Mouse (Mus musculus) small intestine, adult 2 months (tissue): ENCODE results near the gene 5430419D17Rik. TPM values are rescaled to one million over a fixed set of nuclear protein-coding genes. Genes with fewer than 3 reads are reported as not detected.

Source experiments
- H3K27ac ChIP-seq: fragments of 200-500 bp; 2 replicates; pipeline ENCODE4 v1.5.1; 2012; ENCODE audit warnings: low read depth, low read length, control low read depth, inconsistent platforms; ENCODE audit not compliant: insufficient read depth
- H3K27me3 ChIP-seq: fragments of 200-500 bp; 2 replicates; pipeline ENCODE4 v1.6.1; 2012; ENCODE audit warnings: mild to moderate bottlenecking, moderate library complexity, low read length, inconsistent platforms; ENCODE audit not compliant: control insufficient read depth, insufficient read depth
- H3K36me3 ChIP-seq: fragments of 200-500 bp; 2 replicates; pipeline ENCODE4 v1.6.1; 2012; ENCODE audit warnings: mild to moderate bottlenecking, low read length, control low read depth, inconsistent platforms; ENCODE audit not compliant: control insufficient read depth, insufficient read depth
- H3K4me1 ChIP-seq: fragments of 200-500 bp; 2 replicates; pipeline ENCODE4 v1.6.1; 2012; ENCODE audit warnings: low read length, inconsistent platforms, mixed read lengths; ENCODE audit not compliant: control insufficient read depth, insufficient read depth, insufficient read length
- H3K4me3 ChIP-seq: fragments of 200-500 bp; 2 replicates; pipeline ENCODE4 v1.5.1; 2012; ENCODE audit warnings: low read depth, mild to moderate bottlenecking, control low read depth, inconsistent platforms, low read length, moderate library complexity
- CTCF ChIP-seq: fragments of 200-500 bp; IDR thresholded peaks from 2 replicates; pipeline ENCODE4 v1.5.1; 2012; ENCODE audit warnings: low read depth, mild to moderate bottlenecking, control low read depth, inconsistent platforms, low read length, moderate library complexity, mixed read lengths; ENCODE audit not compliant: insufficient replicate concordance, insufficient read length; ENCODE audit errors: extremely low read depth
- POLR2A ChIP-seq: fragments of 200-500 bp; IDR thresholded peaks from 2 replicates; pipeline ENCODE4 v1.6.1; 2012; ENCODE audit warnings: low read depth, mild to moderate bottlenecking, control low read depth, inconsistent platforms, low read length, moderate library complexity
- WGBS: fragments of 180-500 bp; shearing (Covaris S2); methylation state at CpG from one replicate; pipeline ENCODE4 v1.1.7; 2018; 5-methylcytosine and 5-hydroxymethylcytosine counted together
- polyA plus RNA-seq: library from polyadenylated mRNA; depleted of rRNA; stranded (reverse); fragments of >200 nt; gene quantifications from 2 replicates; pipeline ENCODE4 v1.2.3, GENCODE M21; 2012; rRNA removed

Gene 5430419D17Rik
- 2.0 TPM in 1 of 2 replicates, not detected in the other for polyA plus RNA-seq

GRCm38 (mm10) chr7:131174121-131174520 is at the start of gene 5430419D17Rik:
TSS of gene 5430419D17Rik (plus strand) at chr7:131174402.
- no peaks in the 10 kb centered on the region for H3K4me1 ChIP-seq
- no peaks in the 10 kb centered on the region for H3K36me3 ChIP-seq
- no peak within 1 kb of the TSS for H3K27ac ChIP-seq
- H3K27me3 ChIP-seq = no peaks in the 10 kb centered on the region
- TF ChIP-seq CTCF (no peak), POLR2A (no peak)
- no peak within 1 kb of the TSS for H3K4me3 ChIP-seq
- 76% methylated on average over 9 of the region's 9 CpGs for WGBS

- no peaks in the 10 kb centered on the region for H3K27me3 ChIP-seq
- H3K27ac ChIP-seq = no peak overlapping the region
- no peaks in the 10 kb centered on the region for H3K36me3 ChIP-seq
- TF ChIP-seq CTCF (no peak), POLR2A (no peak)
- H3K4me3 ChIP-seq = no peak overlapping the region
- 47% methylated on average over 12 of the region's 12 CpGs for WGBS
- H3K4me1 ChIP-seq = no peaks in the 10 kb centered on the region
These were observed 44.2 kb upstream of the 5430419D17Rik start for GRCm38 (mm10) chr7:131130021-131130420.

DNA sequence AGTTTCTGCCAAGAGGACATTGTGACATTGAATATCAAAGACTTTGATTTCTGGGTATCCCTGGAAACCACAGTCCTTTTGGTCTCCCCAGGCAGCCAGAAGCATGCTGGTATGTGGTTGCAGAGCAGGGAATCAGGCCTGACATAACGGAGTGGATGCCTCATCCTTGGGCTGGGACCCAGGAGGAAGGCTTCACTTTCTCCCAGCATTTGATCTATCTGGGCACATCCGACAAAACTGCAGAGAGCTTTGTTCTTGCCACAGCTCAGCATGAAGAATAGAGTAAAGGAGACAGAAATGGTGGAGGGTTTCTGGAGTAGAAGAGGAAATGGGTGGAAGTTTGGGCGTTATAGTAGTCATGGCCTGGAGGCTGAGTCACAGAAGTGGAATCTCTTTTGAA is 41.0 kb upstream of the 5430419D17Rik start:
- TF ChIP-seq CTCF (no peak), POLR2A (no peak)
- 73% methylated on average over 3 of the region's 3 CpGs for WGBS
- Histone ChIP-seq H3K4me1 (no peaks in the 10 kb centered on the region), H3K27ac (no peak overlapping the region), H3K36me3 (no peaks in the 10 kb centered on the region), H3K27me3 (no peaks in the 10 kb centered on the region), H3K4me3 (no peak overlapping the region)

- 93% methylated on average over 2 of the region's 2 CpGs for WGBS
- H3K4me1 ChIP-seq = no peaks in the 10 kb centered on the region
- no peak within 1 kb of the TSS for H3K4me3 ChIP-seq
- TF ChIP-seq POLR2A (no peak), CTCF (no peak)
- H3K27me3 ChIP-seq = no peaks in the 10 kb centered on the region
- no peak within 1 kb of the TSS for H3K27ac ChIP-seq
- H3K36me3 ChIP-seq = no peaks in the 10 kb centered on the region
These were observed 28.0 kb upstream of the 5430419D17Rik start, which contains the start of gene 4933402N03Rik for GRCm38 (mm10) chr7:131146214-131146613. TSS of gene 4933402N03Rik (minus strand) at chr7:131146314.

- no peak overlapping the region for H3K27ac ChIP-seq
- WGBS = 51% methylated on average over 3 of the region's 3 CpGs
- TF ChIP-seq POLR2A = no peak
- TF ChIP-seq CTCF = no peak
- H3K27me3 ChIP-seq = no peaks in the 10 kb centered on the region
- no peaks in the 10 kb centered on the region for H3K4me1 ChIP-seq
- no peak overlapping the region for H3K4me3 ChIP-seq
- no peaks in the 10 kb centered on the region for H3K36me3 ChIP-seq
These were observed 24.0 kb upstream of the 5430419D17Rik start for GRCm38 (mm10) chr7:131150179-131150578.

DNA sequence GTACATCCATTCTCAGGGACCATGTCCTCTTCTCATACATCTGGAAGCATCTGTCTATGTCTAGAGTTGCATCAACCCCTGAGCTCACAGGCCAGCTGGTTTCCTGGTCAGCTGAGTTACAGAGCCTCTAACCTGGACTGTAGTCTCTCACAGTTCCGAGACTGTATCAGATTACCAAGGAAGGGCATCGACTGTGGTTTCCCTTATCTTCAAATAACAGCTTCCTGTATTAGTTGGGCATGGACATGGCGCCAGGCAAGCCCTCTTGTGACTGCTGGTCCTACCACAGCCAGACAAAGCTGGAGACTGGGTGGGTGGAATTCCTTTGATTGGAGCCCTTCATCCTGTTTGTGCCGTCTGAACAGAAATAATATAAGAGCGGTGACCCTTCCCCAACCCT is 21.2 kb upstream of the 5430419D17Rik start:
- WGBS = 58% methylated on average over 5 of the region's 5 CpGs
- TF ChIP-seq CTCF = no peak

DNA sequence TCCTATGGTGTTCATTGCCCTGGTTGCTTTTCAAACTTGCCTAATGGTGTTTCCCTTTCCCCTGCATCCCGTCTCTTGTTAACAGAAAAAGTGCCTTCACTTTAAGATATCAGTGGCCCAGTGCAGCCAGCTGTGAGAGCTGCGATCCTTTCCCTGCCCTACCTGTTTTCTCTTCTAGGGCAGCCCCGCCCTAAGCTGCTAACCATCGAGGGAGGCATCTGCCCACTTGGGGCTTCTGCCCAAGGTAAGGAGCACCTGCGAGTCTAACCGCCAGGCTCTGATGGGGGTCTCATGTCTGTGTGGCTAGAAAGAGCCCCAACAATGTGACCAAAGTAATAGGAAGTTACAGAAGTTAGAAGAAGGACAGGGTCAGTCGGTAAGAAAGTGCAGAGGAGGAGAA is 12.0 kb upstream of the 5430419D17Rik start:
- Histone ChIP-seq H3K36me3 (no peaks in the 10 kb centered on the region), H3K27me3 (no peaks in the 10 kb centered on the region; the same call in 1 of the 2 replicates), H3K4me3 (no peak overlapping the region), H3K27ac (no peak overlapping the region), H3K4me1 (no peaks in the 10 kb centered on the region)
- 34% methylated on average over 7 of the region's 7 CpGs for WGBS
- TF ChIP-seq POLR2A (no peak), CTCF (no peak)

More for the DNA sequence above, 21.2 kb upstream of the 5430419D17Rik start:
- H3K36me3 ChIP-seq = no peaks in the 10 kb centered on the region
- no peaks in the 10 kb centered on the region for H3K4me1 ChIP-seq
- no peaks in the 10 kb centered on the region; the same call in 1 of the 2 replicates for H3K27me3 ChIP-seq
- H3K27ac ChIP-seq = no peak overlapping the region
- H3K4me3 ChIP-seq = no peak overlapping the region

DNA sequence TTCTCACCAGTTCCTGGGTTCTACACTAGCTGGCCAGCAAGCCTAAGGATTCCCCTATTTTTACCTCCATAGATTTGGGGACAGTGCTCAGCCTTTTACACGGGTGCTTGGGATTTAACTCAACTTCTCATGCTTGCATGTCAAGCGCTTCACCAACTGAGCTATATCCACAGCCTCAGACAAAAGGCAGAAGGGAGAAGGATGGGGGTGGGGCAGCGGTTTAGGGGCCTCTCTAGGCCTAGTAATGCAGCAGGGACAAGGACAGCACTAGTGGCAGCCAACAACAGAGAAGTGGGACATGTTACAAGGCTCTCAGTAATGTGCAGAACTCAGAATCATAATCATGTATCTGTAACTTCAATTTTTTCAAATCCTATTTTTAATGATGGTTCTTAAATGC is 6.4 kb upstream of the 5430419D17Rik start:
- WGBS = 74% methylated on average over 3 of the region's 3 CpGs
- H3K36me3 ChIP-seq = no peaks in the 10 kb centered on the region
- H3K4me3 ChIP-seq = no peak overlapping the region
- H3K4me1 ChIP-seq = no peaks in the 10 kb centered on the region
- no peak overlapping the region for H3K27ac ChIP-seq
- no peak for TF ChIP-seq POLR2A
- TF ChIP-seq CTCF = no peak
- no peaks in the 10 kb centered on the region for H3K27me3 ChIP-seq
